Mouse (Mus musculus) midbrain, embryonic 15.5 days (tissue): ENCODE results near the gene Chst12. TPM values are rescaled to one million over a fixed set of nuclear protein-coding genes. Genes with fewer than 3 reads are reported as not detected.
"Not testable (repeated sequence)": the region's sequence is repeated elsewhere in the genome, so short reads cannot be mapped to it uniquely, and the experiment has no call there.

Experiments used
- ATAC-seq: fragments of 200-750 bp; cut with Nextera tagmentation; replicated peaks from 2 replicates; pipeline ENCODE4 v1.8.0; 2017; ENCODE audit warnings: moderate TSS enrichment
- H3K27ac ChIP-seq: fragments of 300-500 bp; sonication (generic); 2 replicates; pipeline ENCODE4 v1.5.1; 2015; ENCODE audit warnings: mild to moderate bottlenecking, inconsistent platforms
- H3K27me3 ChIP-seq: fragments of 300-500 bp; sonication (generic); replicated peaks from 2 replicates; pipeline ENCODE4 v1.6.1; 2015; ENCODE audit warnings: inconsistent platforms
- H3K36me3 ChIP-seq: fragments of 300-500 bp; sonication (generic); replicated peaks from 2 replicates; pipeline ENCODE4 v1.6.1; 2015; ENCODE audit warnings: inconsistent platforms
- H3K4me1 ChIP-seq: fragments of 300-500 bp; sonication (generic); 2 replicates; pipeline ENCODE4 v1.6.1; 2015; ENCODE audit warnings: inconsistent platforms
- H3K4me2 ChIP-seq: fragments of 300-500 bp; sonication (generic); 2 replicates; pipeline ENCODE4 v1.6.1; 2015; ENCODE audit warnings: inconsistent platforms, mild to moderate bottlenecking, moderate library complexity
- H3K4me3 ChIP-seq: fragments of 300-500 bp; sonication (generic); 2 replicates; pipeline ENCODE4 v1.5.1; 2015; ENCODE audit warnings: mild to moderate bottlenecking, inconsistent platforms
- H3K9ac ChIP-seq: fragments of 300-500 bp; sonication (generic); 2 replicates; pipeline ENCODE4 v1.6.1; 2015; ENCODE audit warnings: mild to moderate bottlenecking, inconsistent platforms
- H3K9me3 ChIP-seq: fragments of 300-500 bp; sonication (generic); 2 replicates; pipeline ENCODE4 v1.6.1; 2016; ENCODE audit warnings: inconsistent platforms
- WGBS: fragments of 180-500 bp; shearing (Covaris S2); methylation state at CpG from one replicate; pipeline ENCODE4 v1.1.7; 2015; ENCODE audit warnings: mixed read lengths; 5-methylcytosine and 5-hydroxymethylcytosine counted together
- polyA plus RNA-seq: library from polyadenylated mRNA; unstranded; fragments of >200 nt; fragmentation: Nextera tagmentation; extraction: Ambion mirVana; gene quantifications from 2 replicates; pipeline ENCODE4 v1.2.1, GENCODE M21; 2015

Chst12 gene
- 24.7 and 25.1 TPM in 2 replicates for polyA plus RNA-seq

- peak within 1 kb of the TSS; percentile 71 for H3K27ac ChIP-seq
- H3K9ac ChIP-seq: peak within 1 kb of the TSS; percentile 60
- H3K9me3 ChIP-seq: no peaks in the 10 kb centered on the region
- peak; percentile 94 for ATAC-seq
- H3K27me3 ChIP-seq: peaks cover 6% of the 10 kb centered on the region; the same call in 1 of the 2 replicates
- peaks cover 54% of the 10 kb centered on the region for H3K4me1 ChIP-seq
- H3K4me2 ChIP-seq: peak within 1 kb of the TSS; percentile 78
- peak within 1 kb of the TSS; percentile 52 for H3K4me3 ChIP-seq
- under 1% methylated on average over 38 of the region's 38 CpGs for WGBS
- no peaks in the 10 kb centered on the region for H3K36me3 ChIP-seq
Measured at GRCm38 (mm10) chr5:140505208-140505780, at the start of gene Chst12. Gene Chst12 (plus strand): TSS chr5:140505550.

- H3K36me3 ChIP-seq: no peaks in the 10 kb centered on the region
- no peaks in the 10 kb centered on the region for H3K4me1 ChIP-seq
- H3K4me2 ChIP-seq: no peak overlapping the region
- no peaks in the 10 kb centered on the region for H3K27me3 ChIP-seq
- H3K9me3 ChIP-seq: no peaks in the 10 kb centered on the region
- no peak for ATAC-seq
- H3K9ac ChIP-seq: no peak overlapping the region
- H3K4me3 ChIP-seq: no peak overlapping the region
- WGBS: 90% methylated on average over 3 of the region's 3 CpGs
- no peak overlapping the region for H3K27ac ChIP-seq
Measured at GRCm38 (mm10) chr5:140461476-140461875, 43.9 kb upstream of the Chst12 start.

GRCm38 (mm10) chr5:140463151-140463550 lies 42.2 kb upstream of the Chst12 start:
- ATAC-seq, H3K4me2 ChIP-seq, H3K27ac ChIP-seq, H3K4me3 ChIP-seq, H3K4me1 ChIP-seq, H3K36me3 ChIP-seq, H3K9me3 ChIP-seq, H3K27me3 ChIP-seq, H3K9ac ChIP-seq: not testable (repeated sequence)
- WGBS: 92% methylated on average over 2 of the region's 2 CpGs

GRCm38 (mm10) chr5:140464943-140465342 lies 40.4 kb upstream of the Chst12 start:
- Histone ChIP-seq H3K27me3 (no peaks in the 10 kb centered on the region), H3K4me3 (no peak overlapping the region), H3K36me3 (no peaks in the 10 kb centered on the region), H3K9me3 (no peaks in the 10 kb centered on the region), H3K4me2 (no peak overlapping the region), H3K27ac (no peak overlapping the region), H3K4me1 (no peaks in the 10 kb centered on the region), H3K9ac (no peak overlapping the region)
- no peak for ATAC-seq
- WGBS: 95% methylated on average over 2 of the region's 2 CpGs

- H3K4me3 ChIP-seq: no peak overlapping the region
- no peaks in the 10 kb centered on the region for H3K27me3 ChIP-seq
- 82% methylated on average over 3 of the region's 3 CpGs for WGBS
- ATAC-seq: no peak
- H3K9me3 ChIP-seq: no peaks in the 10 kb centered on the region
- no peaks in the 10 kb centered on the region for H3K36me3 ChIP-seq
- no peak overlapping the region for H3K4me2 ChIP-seq
- no peak overlapping the region for H3K27ac ChIP-seq
- H3K9ac ChIP-seq: no peak overlapping the region
- no peaks in the 10 kb centered on the region for H3K4me1 ChIP-seq
Measured at GRCm38 (mm10) chr5:140472336-140472735, 33.0 kb upstream of the Chst12 start.

GRCm38 (mm10) chr5:140481458-140481857 lies 23.9 kb upstream of the Chst12 start:
- ATAC-seq: no peak
- WGBS: 82% methylated on average over 4 of the region's 4 CpGs
- H3K9ac ChIP-seq: no peak overlapping the region
- no peak overlapping the region for H3K27ac ChIP-seq
- H3K36me3 ChIP-seq: no peaks in the 10 kb centered on the region
- no peaks in the 10 kb centered on the region for H3K4me1 ChIP-seq
- no peaks in the 10 kb centered on the region for H3K27me3 ChIP-seq
- no peak overlapping the region for H3K4me2 ChIP-seq
- H3K4me3 ChIP-seq: no peak overlapping the region
- H3K9me3 ChIP-seq: no peaks in the 10 kb centered on the region

GRCm38 (mm10) chr5:140491142-140491541 lies 14.2 kb upstream of the Chst12 start:
- Histone ChIP-seq H3K9me3 (no peaks in the 10 kb centered on the region), H3K27me3 (no peaks in the 10 kb centered on the region), H3K4me2 (no peak overlapping the region), H3K36me3 (no peaks in the 10 kb centered on the region), H3K9ac (no peak overlapping the region), H3K4me1 (no peaks in the 10 kb centered on the region), H3K27ac (no peak overlapping the region), H3K4me3 (no peak overlapping the region)
- 69% methylated on average over 6 of the region's 6 CpGs for WGBS
- no peak for ATAC-seq

GRCm38 (mm10) chr5:140492684-140493233 lies 12.6 kb upstream of the Chst12 start:
- Histone ChIP-seq H3K9me3 (no peaks in the 10 kb centered on the region), H3K27ac (no peak overlapping the region), H3K4me3 (no peak overlapping the region), H3K9ac (no peak overlapping the region), H3K4me2 (no peak overlapping the region), H3K4me1 (no peaks in the 10 kb centered on the region), H3K36me3 (no peaks in the 10 kb centered on the region), H3K27me3 (no peaks in the 10 kb centered on the region)
- WGBS: 47% methylated on average over 11 of the region's 11 CpGs
- ATAC-seq: no peak

GRCm38 (mm10) chr5:140498176-140498575 lies 7.2 kb upstream of the Chst12 start:
- ATAC-seq: no peak
- H3K9ac ChIP-seq: no peak overlapping the region
- H3K4me2 ChIP-seq: no peak overlapping the region
- no peak overlapping the region for H3K4me3 ChIP-seq
- peaks cover 3% of the 10 kb centered on the region; the same call in 1 of the 2 replicates for H3K27me3 ChIP-seq
- no peaks in the 10 kb centered on the region for H3K36me3 ChIP-seq
- H3K9me3 ChIP-seq: no peaks in the 10 kb centered on the region
- 82% methylated on average over 6 of the region's 6 CpGs for WGBS
- H3K27ac ChIP-seq: no peak overlapping the region
- H3K4me1 ChIP-seq: peaks cover 4% of the 10 kb centered on the region

- Histone ChIP-seq H3K9me3 (no peaks in the 10 kb centered on the region), H3K36me3 (no peaks in the 10 kb centered on the region), H3K9ac (no peak overlapping the region), H3K4me3 (no peak overlapping the region), H3K4me1 (peaks cover 12% of the 10 kb centered on the region), H3K4me2 (no peak overlapping the region), H3K27ac (no peak overlapping the region), H3K27me3 (peaks cover 6% of the 10 kb centered on the region; the same call in 1 of the 2 replicates)
- ATAC-seq: no peak
- WGBS: 88% methylated on average over 6 of the region's 6 CpGs
Measured at GRCm38 (mm10) chr5:140500736-140501135, 4.6 kb upstream of the Chst12 start.

GRCm38 (mm10) chr5:140501982-140502836 lies 3.1 kb upstream of the Chst12 start:
- Histone ChIP-seq H3K36me3 (no peaks in the 10 kb centered on the region), H3K27ac (no peak overlapping the region), H3K4me3 (no peak overlapping the region), H3K27me3 (peaks cover 6% of the 10 kb centered on the region; the same call in 1 of the 2 replicates), H3K9me3 (no peaks in the 10 kb centered on the region), H3K9ac (peak overlapping the region; percentile 7; the same call in 1 of the 2 replicates), H3K4me2 (peak overlapping the region; percentile 31), H3K4me1 (peaks cover 26% of the 10 kb centered on the region)
- no peak for ATAC-seq
- 19% methylated on average over 12 of the region's 14 CpGs for WGBS

- H3K9me3 ChIP-seq, H3K27ac ChIP-seq, H3K36me3 ChIP-seq, H3K4me3 ChIP-seq, H3K27me3 ChIP-seq, ATAC-seq: not testable (repeated sequence)
- peaks cover 33% of the 10 kb centered on the region for H3K4me1 ChIP-seq
- peak overlapping the region; percentile 7; the same call in 1 of the 2 replicates for H3K9ac ChIP-seq
- peak overlapping the region; percentile 31 for H3K4me2 ChIP-seq
- WGBS: 2% methylated on average over 12 of the region's 12 CpGs
Measured at GRCm38 (mm10) chr5:140502925-140503324, 2.4 kb upstream of the Chst12 start.
